22 mouse cellular contexts compared by ENCODE assay signal in genomic region chr9:21124837-21125236, GRCm38 (mm10).
"Had no signal": no experiment of that assay in that cellular context is flagged by ENCODE, and none has a peak within 500 bp of the region (broad histone marks: within the 10 kb centered on the region; RNA-seq: fewer than 3 reads in every experiment).

No protein-coding gene starts in this region.

- H3K4me3 ChIP-seq: layer of hippocampus, adult 2 months; lung, embryonic 15.5 days; megakaryocyte, embryonic 14.5 days; midbrain, embryonic 10.5 days; midbrain, embryonic 13.5 days; stomach, embryonic 15.5 days had no signal

- H3K27me3 ChIP-seq: lung, embryonic 15.5 days; megakaryocyte, embryonic 14.5 days; midbrain, embryonic 13.5 days; stomach, embryonic 15.5 days had no signal

- H3K4me2 ChIP-seq: liver, embryonic 11.5 days; lung, embryonic 15.5 days; midbrain, embryonic 13.5 days; stomach, embryonic 15.5 days had no signal

- ATAC-seq: intestine, postnatal 0 days; midbrain, embryonic 13.5 days; midbrain, embryonic 16.5 days had no signal

- DNase-seq: kidney, adult 2 months; kidney, postnatal 25 days; layer of hippocampus, adult 9-11 months; lung, adult 18-20 months; lung, postnatal 14 days; lung, postnatal 4 days; right cerebral cortex, adult 18-20 months; right cerebral cortex, postnatal 25 days; spleen, adult 18-20 months; thymus, adult 18-20 months; thymus, postnatal 36 days had no signal

- H3K9ac ChIP-seq: liver, embryonic 14.5 days; lung, embryonic 15.5 days; midbrain, embryonic 13.5 days; stomach, embryonic 15.5 days had no signal

- H3K27ac ChIP-seq: kidney, postnatal 0 days; layer of hippocampus, adult 2 months; liver, embryonic 14.5 days; lung, embryonic 15.5 days; midbrain, embryonic 10.5 days; midbrain, embryonic 13.5 days; stomach, embryonic 15.5 days had no signal

- H3K9me3 ChIP-seq: lung, embryonic 15.5 days; megakaryocyte, embryonic 14.5 days; midbrain, embryonic 10.5 days; midbrain, embryonic 13.5 days; stomach, embryonic 15.5 days had no signal

- H3K4me1 ChIP-seq: lung, embryonic 15.5 days; midbrain, embryonic 10.5 days; midbrain, embryonic 13.5 days; stomach, embryonic 15.5 days had no signal
